Mouse (Mus musculus) brain, embryonic 14.5 days (tissue): ENCODE data around the gene Pde3b.

Source experiments
- CTCF ChIP-seq: fragments of 200-500 bp; IDR thresholded peaks from 2 replicates; pipeline ENCODE4 v1.5.1; 2012; ENCODE audit warnings: inconsistent platforms, mild to moderate bottlenecking, moderate library complexity, borderline replicate concordance; ENCODE audit not compliant: insufficient read depth, insufficient read length; ENCODE audit errors: extremely low read depth
- POLR2A ChIP-seq: fragments of 200-500 bp; IDR thresholded peaks from 2 replicates; pipeline ENCODE4 v1.6.1; 2012; ENCODE audit warnings: mild to moderate bottlenecking, inconsistent platforms, borderline replicate concordance; ENCODE audit not compliant: poor library complexity, insufficient read depth, insufficient read length, severe bottlenecking; ENCODE audit errors: extremely low read depth

DNA sequence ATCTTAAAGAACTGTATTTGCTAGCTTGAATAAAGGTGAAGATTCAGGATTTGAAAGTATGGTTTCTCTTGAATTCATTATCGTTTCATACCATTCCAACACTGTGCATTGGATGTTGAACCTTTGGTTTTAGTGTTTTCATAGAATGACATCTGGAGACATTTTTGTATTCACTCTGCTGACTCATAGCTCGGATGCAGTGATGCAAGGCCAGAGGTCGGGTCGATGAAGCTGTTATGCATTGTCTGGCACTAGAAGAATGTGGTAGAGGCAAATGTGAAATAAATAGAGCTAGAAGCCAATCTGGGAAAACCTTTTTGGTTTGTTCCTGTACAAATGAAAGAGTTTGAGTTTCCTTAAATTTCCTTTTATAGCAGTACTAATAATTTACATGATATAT, 16.9 kb downstream of the Pde3b start:
- TF ChIP-seq CTCF (no peak), POLR2A (no peak)
